Mouse (Mus musculus) forebrain, postnatal 0 days (tissue): ENCODE measurements around the gene Ncln. TPM values are rescaled to one million over a fixed set of nuclear protein-coding genes. Genes with fewer than 3 reads are reported as not detected.
A peak's percentile ranks its signal among the peaks of the same experiment; 100 is the strongest.

Experiments
- ATAC-seq: fragments of 200-750 bp; cut with Nextera tagmentation; 2 replicates; pipeline ENCODE4 v1.8.0; 2017; ENCODE audit warnings: mild to moderate bottlenecking, moderate library complexity
- DNase-seq: peaks from one replicate; pipeline ENCODE4 v3.0.0-alpha.2; 2015
- H3K27ac ChIP-seq: fragments of 300-500 bp; sonication (generic); 2 replicates; pipeline ENCODE4 v1.5.1; 2014; ENCODE audit warnings: low read depth, mild to moderate bottlenecking, antibody characterized with exemption, low read length, moderate library complexity, mixed read lengths
- H3K27me3 ChIP-seq: fragments of 300-500 bp; sonication (generic); 2 replicates; pipeline ENCODE4 v1.6.1; 2014; ENCODE audit warnings: mild to moderate bottlenecking, low read length, mixed read lengths; ENCODE audit not compliant: insufficient read depth
- H3K36me3 ChIP-seq: fragments of 300-500 bp; sonication (generic); 2 replicates; pipeline ENCODE4 v1.6.1; 2014; ENCODE audit warnings: mild to moderate bottlenecking, moderate library complexity; ENCODE audit not compliant: insufficient read depth
- H3K4me1 ChIP-seq: fragments of 300-500 bp; sonication (generic); 2 replicates; pipeline ENCODE4 v1.6.1; 2014; ENCODE audit warnings: antibody characterized with exemption; ENCODE audit not compliant: insufficient read depth
- H3K4me2 ChIP-seq: fragments of 300-500 bp; sonication (generic); 2 replicates; pipeline ENCODE4 v1.6.1; 2014; ENCODE audit warnings: low read depth, mild to moderate bottlenecking, moderate library complexity
- H3K4me3 ChIP-seq: fragments of 300-500 bp; sonication (generic); 2 replicates; pipeline ENCODE4 v1.5.1; 2014; ENCODE audit warnings: low read depth, low read length, mixed read lengths
- H3K9ac ChIP-seq: fragments of 300-500 bp; sonication (generic); 2 replicates; pipeline ENCODE4 v1.6.1; 2014; ENCODE audit warnings: mild to moderate bottlenecking
- H3K9me3 ChIP-seq: fragments of 300-500 bp; sonication (generic); 2 replicates; pipeline ENCODE4 v1.6.1; 2016; ENCODE audit warnings: low read length
- CTCF ChIP-seq: sonication (generic); IDR thresholded peaks from 2 replicates; pipeline ENCODE4 v1.5.1; 2016; ENCODE audit warnings: antibody characterized with exemption, control low read depth, low read depth
- WGBS: fragments of 180-500 bp; shearing (Covaris S2); extraction: QIAGEN DNeasy Blood & Tissue Kit; methylation state at CpG from one replicate; pipeline ENCODE4 v1.1.7; 2014; 5-methylcytosine and 5-hydroxymethylcytosine counted together
- polyA plus RNA-seq: library from polyadenylated mRNA; unstranded; fragments of >200 nt; fragmentation: Nextera tagmentation; extraction: Ambion mirVana; gene quantifications from 2 replicates; pipeline ENCODE4 v1.2.1, GENCODE M21; 2015
- total RNA-seq: library from RNA; depleted of rRNA; stranded (reverse); fragments of >200 nt; gene quantifications from 2 replicates; pipeline ENCODE4 v1.2.3, GENCODE M21; 2014

The Ncln gene
- total and polyA plus RNA-seq, 2 experiments from 2014 or later = 65.0 to 105 TPM

- Histone ChIP-seq H3K9ac (peak overlapping the region; percentile 91), H3K9me3 (no peaks in the 10 kb centered on the region), H3K4me2 (peak overlapping the region; percentile 94), H3K27ac (no peak overlapping the region), H3K27me3 (no peaks in the 10 kb centered on the region), H3K4me1 (peaks cover 14% of the 10 kb centered on the region), H3K36me3 (peaks cover 29% of the 10 kb centered on the region), H3K4me3 (peak overlapping the region; percentile 81)
- no peak for DNase-seq
- TF ChIP-seq CTCF = no peak
- WGBS = 73% methylated on average over 6 of the region's 6 CpGs
- no peak for ATAC-seq
Observed at GRCm38 (mm10) chr10:81495151-81495550, 1.0 kb downstream of the Ncln start.

GRCm38 (mm10) chr10:81494260-81495041, 1.7 kb downstream of the Ncln start:
- ATAC-seq (no peak), DNase-seq (no peak)
- 88% methylated on average over 11 of the region's 11 CpGs for WGBS
- Histone ChIP-seq H3K36me3 (peaks cover 36% of the 10 kb centered on the region), H3K9ac (no peak overlapping the region), H3K27ac (no peak overlapping the region), H3K4me2 (peak overlapping the region; percentile 94; the same call in 1 of the 2 replicates), H3K4me1 (peaks cover 14% of the 10 kb centered on the region), H3K4me3 (no peak overlapping the region), H3K9me3 (no peaks in the 10 kb centered on the region), H3K27me3 (no peaks in the 10 kb centered on the region)
- TF ChIP-seq CTCF = no peak

- 83% methylated on average over 8 of the region's 8 CpGs for WGBS
- TF ChIP-seq CTCF = peak; percentile 43
- Histone ChIP-seq H3K4me2 (no peak overlapping the region), H3K4me1 (peaks cover 14% of the 10 kb centered on the region), H3K9ac (no peak overlapping the region), H3K9me3 (no peaks in the 10 kb centered on the region), H3K36me3 (peaks cover 44% of the 10 kb centered on the region), H3K27ac (no peak overlapping the region), H3K4me3 (no peak overlapping the region), H3K27me3 (no peaks in the 10 kb centered on the region)
- no peak for DNase-seq
- no peak for ATAC-seq
Observed at GRCm38 (mm10) chr10:81493601-81494220, 2.5 kb downstream of the Ncln start.

GRCm38 (mm10) chr10:81492606-81493240, 3.5 kb downstream of the Ncln start:
- DNase-seq (no peak), ATAC-seq (no peak)
- Histone ChIP-seq H3K9ac (no peak overlapping the region), H3K4me2 (no peak overlapping the region), H3K9me3 (no peaks in the 10 kb centered on the region), H3K27ac (no peak overlapping the region), H3K36me3 (peaks cover 54% of the 10 kb centered on the region), H3K4me1 (peaks cover 14% of the 10 kb centered on the region), H3K4me3 (no peak overlapping the region), H3K27me3 (no peaks in the 10 kb centered on the region)
- WGBS = 92% methylated on average over 11 of the region's 11 CpGs
- no peak for TF ChIP-seq CTCF

GRCm38 (mm10) chr10:81491018-81491417, 5.2 kb downstream of the Ncln start:
- no peak overlapping the region for H3K4me3 ChIP-seq
- no peak overlapping the region for H3K27ac ChIP-seq
- peaks cover 71% of the 10 kb centered on the region for H3K36me3 ChIP-seq
- H3K9me3 ChIP-seq = no peaks in the 10 kb centered on the region
- WGBS = 97% methylated on average over 9 of the region's 9 CpGs
- TF ChIP-seq CTCF = no peak
- DNase-seq (no peak), ATAC-seq (no peak)
- no peaks in the 10 kb centered on the region for H3K27me3 ChIP-seq
- H3K4me2 ChIP-seq = no peak overlapping the region
- peaks cover 12% of the 10 kb centered on the region for H3K4me1 ChIP-seq
- no peak overlapping the region for H3K9ac ChIP-seq

- no peak for ATAC-seq
- no peak overlapping the region for H3K4me2 ChIP-seq
- no peak for TF ChIP-seq CTCF
- peaks cover 5% of the 10 kb centered on the region; the same call in 1 of the 2 replicates for H3K4me1 ChIP-seq
- H3K27ac ChIP-seq = no peak overlapping the region
- H3K9me3 ChIP-seq = no peaks in the 10 kb centered on the region
- no peak overlapping the region for H3K9ac ChIP-seq
- DNase-seq = no peak
- no peaks in the 10 kb centered on the region for H3K27me3 ChIP-seq
- peaks cover 71% of the 10 kb centered on the region for H3K36me3 ChIP-seq
- H3K4me3 ChIP-seq = no peak overlapping the region
- WGBS = 90% methylated on average over 14 of the region's 14 CpGs
Observed at GRCm38 (mm10) chr10:81489941-81490340, 6.3 kb downstream of the Ncln start.

GRCm38 (mm10) chr10:81488081-81488480, 8.1 kb downstream of the Ncln start:
- H3K4me3 ChIP-seq = no peak overlapping the region
- H3K4me1 ChIP-seq = peaks cover 1% of the 10 kb centered on the region; the same call in 1 of the 2 replicates
- H3K36me3 ChIP-seq = peaks cover 70% of the 10 kb centered on the region
- H3K27me3 ChIP-seq = no peaks in the 10 kb centered on the region
- ATAC-seq (no peak), DNase-seq (no peak)
- TF ChIP-seq CTCF = no peak
- no peak overlapping the region for H3K9ac ChIP-seq
- no peaks in the 10 kb centered on the region for H3K9me3 ChIP-seq
- 84% methylated on average over 11 of the region's 11 CpGs for WGBS
- no peak overlapping the region for H3K27ac ChIP-seq
- H3K4me2 ChIP-seq = no peak overlapping the region
